Mouse (Mus musculus) brain, embryonic 14.5 days (tissue): ENCODE data around the gene Elavl1.

Experiments used
- CTCF ChIP-seq: fragments of 200-500 bp; IDR thresholded peaks from 2 replicates; pipeline ENCODE4 v1.5.1; 2012; ENCODE audit warnings: inconsistent platforms, mild to moderate bottlenecking, moderate library complexity, borderline replicate concordance; ENCODE audit not compliant: insufficient read depth, insufficient read length; ENCODE audit errors: extremely low read depth
- POLR2A ChIP-seq: fragments of 200-500 bp; IDR thresholded peaks from 2 replicates; pipeline ENCODE4 v1.6.1; 2012; ENCODE audit warnings: mild to moderate bottlenecking, inconsistent platforms, borderline replicate concordance; ENCODE audit not compliant: poor library complexity, insufficient read depth, insufficient read length, severe bottlenecking; ENCODE audit errors: extremely low read depth

DNA sequence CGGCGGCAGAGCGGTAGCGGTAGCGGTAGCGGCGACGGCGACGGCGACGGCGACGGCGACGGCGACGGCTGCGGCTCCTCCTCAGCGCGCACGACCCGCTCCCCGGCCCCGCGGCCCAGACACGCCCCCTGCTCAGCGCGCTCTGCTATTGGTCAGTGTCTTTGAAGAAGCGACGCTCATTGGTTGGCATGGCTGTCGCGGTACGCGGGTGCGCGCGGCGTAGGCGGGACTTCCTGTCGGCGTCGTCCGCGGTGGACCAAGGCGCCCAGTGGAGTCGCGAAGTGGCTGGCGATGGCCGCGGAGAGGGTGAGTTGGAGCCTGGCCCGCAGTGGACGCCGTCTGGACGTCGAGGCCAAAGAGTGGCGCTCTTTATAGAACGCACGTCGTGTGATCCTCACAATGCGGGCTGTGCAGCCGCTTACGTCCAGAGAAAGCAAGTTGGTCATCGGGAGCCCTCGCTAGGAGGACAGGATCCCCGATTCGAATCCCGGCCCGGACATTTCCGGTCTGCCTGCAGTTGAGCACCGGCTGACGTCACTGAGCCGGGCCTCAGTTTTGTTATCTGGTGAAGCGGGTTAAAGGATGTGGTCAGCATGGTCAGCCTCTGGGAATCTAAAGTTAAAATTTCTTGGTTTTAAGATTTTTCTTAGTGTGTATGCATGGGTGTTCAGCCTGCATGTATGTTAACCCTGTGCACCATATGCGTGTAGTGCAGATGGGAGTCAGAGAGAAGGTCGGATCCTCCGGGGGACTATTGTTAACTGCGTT, at the start of gene Elavl1, which contains the start of gene Ccl25:
- TF ChIP-seq CTCF = no peak
- TF ChIP-seq POLR2A = peak; percentile 45; the same call in 1 of the 2 replicates
